Mouse (Mus musculus) erythroid progenitor cell, adult 5-6 weeks (primary cell): ENCODE measurements around the gene Ngdn. TPM values are rescaled to one million over a fixed set of nuclear protein-coding genes. Genes with fewer than 3 reads are reported as not detected.
"Not testable (repeated sequence)": the region's sequence is repeated elsewhere in the genome, so short reads cannot be mapped to it uniquely, and the experiment has no call there.

Experiments
- ATAC-seq: replicated peaks from 2 replicates; pipeline ENCODE4 v1.8.0; 2016; ENCODE audit warnings: moderate number of reproducible peaks, mild to moderate bottlenecking, moderate TSS enrichment, inconsistent platforms; ENCODE audit not compliant: poor library complexity, low FRiP score, severe bottlenecking
- total RNA-seq, 2 experiments: library from RNA; stranded (forward) in 1 of 2; stranded (reverse) in 1 of 2; fragments of 150-400 nt in 1 of 2; fragments of 186-747, 209-891 nt in 1 of 2; gene quantifications; 2 replicates each; pipeline versions ENCODE4 v1.2.3 to v1.2.4; 2015 to 2017; ENCODE audit warnings: low replicate concordance in 2 of 2

Ngdn gene
- total RNA-seq, 2 experiments from 2014 or later = 4.4 to 15.1 TPM

GRCm38 (mm10) chr14:55025527-55025926 is 10.3 kb downstream of the Ngdn start:
- ATAC-seq = no peak

DNA sequence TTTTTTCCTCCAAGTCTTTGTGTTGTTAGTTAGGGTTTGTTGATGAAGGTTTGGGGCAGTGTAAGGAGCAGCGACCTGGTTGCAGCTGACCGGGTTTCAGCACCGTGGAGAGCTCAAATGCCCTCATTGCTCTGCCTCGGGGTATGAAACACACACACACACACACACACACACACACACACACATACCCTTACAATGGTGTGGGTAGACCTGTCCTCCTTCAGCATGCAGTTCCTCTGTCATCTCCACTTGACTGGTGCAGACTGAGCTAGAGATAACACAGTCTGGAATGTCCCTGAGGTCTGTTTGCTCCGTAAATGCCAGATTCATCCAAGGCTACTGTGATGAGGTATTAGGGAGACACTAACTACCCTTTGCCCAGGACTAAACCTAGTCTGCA is 12.0 kb downstream of the Ngdn start:
- no peak for ATAC-seq

DNA sequence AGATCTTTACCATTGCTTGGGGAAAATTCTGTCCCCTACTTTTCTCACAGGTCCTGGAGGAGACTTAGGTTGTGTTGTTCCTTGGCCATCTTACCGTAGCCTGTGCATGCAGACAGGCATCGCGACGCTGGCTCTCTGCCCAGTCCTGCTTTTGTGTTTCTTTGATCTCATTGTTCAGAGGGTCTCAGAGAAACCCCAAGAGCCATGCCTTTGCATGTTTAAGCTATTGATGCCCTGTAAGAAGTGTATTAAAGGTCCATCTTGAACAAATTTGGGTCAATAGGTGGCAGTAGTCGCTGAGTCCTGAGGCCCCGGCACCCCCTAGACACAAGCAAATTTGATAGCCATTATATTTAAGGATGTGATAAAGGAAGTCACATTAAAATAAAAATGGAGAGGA is 12.4 kb downstream of the Ngdn start:
- no peak for ATAC-seq

- no peak for ATAC-seq
Observed at GRCm38 (mm10) chr14:55028333-55028835, 13.1 kb downstream of the Ngdn start.

GRCm38 (mm10) chr14:55029034-55029698 is 13.9 kb downstream of the Ngdn start:
- ATAC-seq = no peak

- ATAC-seq = no peak
Observed at GRCm38 (mm10) chr14:55032695-55033225, 17.5 kb downstream of the Ngdn start.

DNA sequence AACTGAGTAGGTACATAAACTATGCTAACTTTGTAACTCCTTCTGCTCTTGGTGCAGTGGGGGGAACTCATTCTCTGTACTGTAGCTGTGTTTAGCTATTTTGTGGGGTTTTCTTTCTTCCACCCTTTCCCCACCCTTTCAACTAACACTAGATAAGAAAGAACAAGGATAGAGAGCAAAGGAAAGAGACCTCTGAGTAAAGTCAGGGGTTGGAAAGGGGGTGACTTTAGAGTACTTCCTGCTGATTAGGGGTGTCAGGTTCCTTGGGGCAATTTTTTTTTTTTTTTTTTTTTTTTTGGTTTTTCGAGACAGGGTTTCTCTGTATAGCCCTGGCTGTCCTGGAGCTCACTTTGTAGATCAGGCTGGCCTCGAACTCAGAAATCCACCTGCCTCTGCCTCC is 28.4 kb downstream of the Ngdn start:
- not testable (repeated sequence) for ATAC-seq

GRCm38 (mm10) chr14:55047971-55048531 is 32.8 kb downstream of the Ngdn start:
- ATAC-seq = no peak

DNA sequence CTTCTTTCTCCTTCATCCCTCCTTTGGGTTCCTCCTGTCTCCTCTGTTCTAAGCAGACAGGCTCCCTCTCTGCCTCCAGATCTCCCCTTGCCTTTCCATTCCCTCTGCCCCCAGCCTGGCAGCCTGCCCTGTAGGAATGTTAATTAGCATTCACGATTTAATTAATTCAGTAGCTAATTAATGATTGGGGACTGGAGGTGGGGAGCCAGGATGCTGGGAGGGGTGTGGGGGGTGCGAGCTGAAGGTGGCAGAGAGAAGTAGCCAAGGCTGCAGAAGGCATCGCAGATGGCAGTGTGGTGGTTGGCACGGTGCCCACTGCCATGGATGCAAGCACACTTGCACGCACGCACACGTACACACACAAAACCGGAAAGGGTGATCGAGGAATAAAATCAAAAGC is 37.2 kb downstream of the Ngdn start:
- ATAC-seq = no peak

- no peak for ATAC-seq
Observed at GRCm38 (mm10) chr14:55053050-55053449, 37.8 kb downstream of the Ngdn start.

DNA sequence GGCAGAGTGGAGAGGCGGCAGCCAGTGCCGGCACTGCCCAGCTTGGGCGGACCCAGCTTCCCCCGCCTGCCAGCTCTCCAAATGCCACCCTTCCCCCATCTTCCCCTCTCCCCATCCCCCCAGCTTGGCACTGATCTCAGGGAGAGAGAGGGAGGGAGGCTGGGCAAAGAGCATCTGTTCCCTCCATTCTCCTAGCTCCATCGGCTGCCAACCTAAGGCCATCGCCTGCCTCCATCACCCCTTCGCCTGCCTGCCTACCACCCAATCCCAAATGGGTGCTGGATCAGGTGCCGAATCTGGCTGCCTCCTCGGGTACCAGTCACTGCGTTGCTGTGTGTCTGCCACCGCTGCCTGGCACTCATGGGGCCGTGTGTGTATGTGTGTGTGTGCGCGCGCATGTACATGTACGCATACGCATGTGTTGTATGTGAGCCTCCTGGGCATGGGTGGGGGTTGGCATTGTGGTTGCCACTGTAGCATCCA is 38.5 kb downstream of the Ngdn start:
- ATAC-seq = no peak

DNA sequence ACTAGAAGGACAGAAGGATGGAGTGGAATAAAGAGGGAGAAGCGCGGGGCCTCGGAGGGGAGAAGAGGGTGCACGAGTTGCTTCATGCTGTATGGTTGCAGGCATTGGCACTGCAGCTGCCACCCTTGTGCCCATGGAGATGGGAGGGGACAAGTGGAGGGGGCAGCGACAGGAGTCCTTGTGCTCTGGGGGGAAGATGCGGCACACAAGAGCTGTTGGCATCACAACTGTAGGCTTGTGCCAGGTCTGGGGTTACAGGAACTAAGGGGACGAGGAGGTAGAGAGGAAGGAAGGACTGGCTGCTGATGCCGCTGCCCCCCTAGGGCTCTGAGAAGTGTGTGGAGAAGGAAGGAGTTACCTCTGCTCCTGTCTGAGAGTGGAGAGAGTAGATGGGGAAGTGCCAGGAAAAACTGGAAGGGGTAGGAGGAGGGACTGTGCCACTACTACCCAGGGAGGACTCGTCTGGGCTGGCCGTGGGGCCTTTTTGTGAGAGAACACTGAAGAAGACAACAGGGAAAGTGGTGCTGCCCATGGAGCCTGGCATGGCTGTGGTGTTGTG is 39.0 kb downstream of the Ngdn start:
- no peak for ATAC-seq

GRCm38 (mm10) chr14:55055167-55055834 is 40.0 kb downstream of the Ngdn start:
- no peak; the same call in 1 of the 2 replicates for ATAC-seq

GRCm38 (mm10) chr14:55059009-55059408 is 43.8 kb downstream of the Ngdn start:
- ATAC-seq = no peak

GRCm38 (mm10) chr14:55059931-55060330 is 44.7 kb downstream of the Ngdn start:
- ATAC-seq = no peak

DNA sequence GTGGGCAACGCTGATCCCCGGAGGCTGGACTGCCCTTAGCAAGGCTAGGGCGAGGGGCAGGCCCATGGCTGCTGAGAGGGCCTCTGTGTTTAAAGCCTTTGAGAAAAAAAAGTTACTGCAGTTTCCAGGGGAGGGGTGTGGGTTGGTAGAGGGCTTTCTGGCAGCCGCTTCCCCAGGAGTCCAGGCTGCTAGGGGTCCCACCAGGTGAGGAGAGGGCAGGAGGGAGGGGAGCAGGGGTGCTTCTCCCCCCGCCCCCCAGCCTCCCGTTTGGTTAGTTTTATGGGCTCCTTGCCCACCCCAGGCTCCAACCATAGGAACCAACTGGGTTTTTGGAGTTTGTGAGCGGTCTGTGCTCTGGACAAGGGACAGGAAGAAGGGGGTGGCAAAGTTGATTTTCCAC is 46.6 kb downstream of the Ngdn start:
- no peak for ATAC-seq

GRCm38 (mm10) chr14:55062626-55063025 is 47.4 kb downstream of the Ngdn start:
- peak; percentile 69 for ATAC-seq

GRCm38 (mm10) chr14:55063117-55063516 is 47.9 kb downstream of the Ngdn start:
- no peak for ATAC-seq

- no peak for ATAC-seq
Observed at GRCm38 (mm10) chr14:55063581-55064381, 48.5 kb downstream of the Ngdn start.
